Comparison of ENCODE assay signal across 9 mouse cellular contexts in genomic region chr3:88082224-88082618, GRCm38 (mm10). TPM values are rescaled to one million over a fixed set of nuclear protein-coding genes. Genes with fewer than 3 reads are reported as not detected.
DNase-seq lines count a peak whose midpoint lies in the region; ATAC-seq and TF ChIP-seq lines count a peak whose summit lies in the region.
"Had no signal": no experiment of that assay in that cellular context is flagged by ENCODE, and none has a peak within 500 bp of the region (broad histone marks: within the 10 kb centered on the region; RNA-seq: fewer than 3 reads in every experiment).

No protein-coding gene starts in this region.

- ATAC-seq in heart, embryonic 14.5 days (ENCODE audit: insufficient number of reproducible peaks, insufficient read depth, low FRiP score, low read depth): no peak
- no peak for ATAC-seq in hindbrain, embryonic 12.5 days (ENCODE audit: low FRiP score)
- ATAC-seq in midbrain, embryonic 12.5 days (ENCODE audit: low FRiP score, low read depth): no peak

- DNase-seq in heart, adult 9 months (ENCODE audit: low spot score in 2 of 2): no peak
- no peak for DNase-seq in frontal cortex, postnatal 14 days (ENCODE audit: low spot score in 2 of 2)
- DNase-seq in layer of hippocampus, adult 11-12 months (ENCODE audit: low spot score): no peak
- DNase-seq in layer of hippocampus, adult 9-10 months (ENCODE audit: low spot score): no peak

- H3K36me3 ChIP-seq in heart, embryonic 14.5 days (ENCODE audit: control insufficient read depth, insufficient read depth, low read length): peaks cover 32% of the 10 kb centered on the region
- H3K36me3 ChIP-seq in hindbrain, embryonic 12.5 days: peaks cover 3% of the 10 kb centered on the region; the same call in 1 of the 2 replicates
- H3K36me3 ChIP-seq in midbrain, embryonic 12.5 days: 0 out of 2 replicates have a peak, but pooled peaks cover 16% of the 10 kb centered on the region

- H3K4me3 ChIP-seq in heart, embryonic 14.5 days (ENCODE audit: control insufficient read depth in 1 of 2, insufficient read depth in 1 of 2, low read depth in 1 of 2, low read length in 2 of 2): peak overlapping the region; percentile 53 to 65
- peak overlapping the region; percentile 70 for H3K4me3 ChIP-seq in bone marrow, adult 2 months (replicated peaks; ENCODE audit: control insufficient read depth, low read depth, low read length)
- H3K4me3 ChIP-seq in hindbrain, embryonic 12.5 days: peak overlapping the region; percentile 50
- H3K4me3 ChIP-seq in midbrain, embryonic 12.5 days: peak overlapping the region; percentile 52

- TF ChIP-seq CTCF in bone marrow, adult 2 months (IDR thresholded peaks at IDR 0.05; ENCODE audit: control insufficient read depth, insufficient read depth, low read length): no peak

- TF ChIP-seq POLR2A in bone marrow, adult 2 months (IDR thresholded peaks at IDR 0.05; ENCODE audit: borderline replicate concordance, control insufficient read depth, low read depth, low read length): no peak

- H3K4me2 ChIP-seq in heart, embryonic 14.5 days (ENCODE audit: low read length): peak overlapping the region; percentile 70
- H3K4me2 ChIP-seq in hindbrain, embryonic 12.5 days (replicated peaks): peak overlapping the region; percentile 82
- H3K4me2 ChIP-seq in midbrain, embryonic 12.5 days (replicated peaks): peak overlapping the region; percentile 69

- H3K27me3 ChIP-seq in heart, embryonic 14.5 days (ENCODE audit: control insufficient read depth, insufficient read depth, low read length): no peaks in the 10 kb centered on the region
- H3K27me3 ChIP-seq in hindbrain, embryonic 12.5 days: 0 out of 2 replicates have a peak, but pooled peaks cover 3% of the 10 kb centered on the region
- no peaks in the 10 kb centered on the region for H3K27me3 ChIP-seq in midbrain, embryonic 12.5 days

- H3K9me3 ChIP-seq in heart, embryonic 14.5 days (ENCODE audit: control insufficient read depth, low read length): no peaks in the 10 kb centered on the region
- no peaks in the 10 kb centered on the region for H3K9me3 ChIP-seq in hindbrain, embryonic 12.5 days (replicated peaks)
- no peaks in the 10 kb centered on the region for H3K9me3 ChIP-seq in midbrain, embryonic 12.5 days

- peak overlapping the region in 1 of 2 experiments; percentile 63; a peak in 3 of 4 replicates for H3K27ac ChIP-seq in heart, embryonic 14.5 days (replicated peaks in 1 of 2; ENCODE audit: control insufficient read depth in 1 of 2, insufficient read depth in 1 of 2, low read depth in 2 of 2, low read length in 2 of 2)
- no peak overlapping the region for H3K27ac ChIP-seq in bone marrow, adult 2 months (ENCODE audit: control insufficient read depth, insufficient read depth, low read depth, low read length, poor library complexity)
- H3K27ac ChIP-seq in hindbrain, embryonic 12.5 days: no peak overlapping the region
- no peak overlapping the region for H3K27ac ChIP-seq in midbrain, embryonic 12.5 days (replicated peaks)

- H3K4me1 ChIP-seq in heart, embryonic 14.5 days (ENCODE audit: control insufficient read depth in 2 of 2, insufficient read depth in 2 of 2, low read length in 2 of 2): peaks cover 6 to 15% of the 10 kb centered on the region in 2 experiments
- peaks cover 1% of the 10 kb centered on the region; the same call in 1 of the 2 replicates for H3K4me1 ChIP-seq in bone marrow, adult 2 months (ENCODE audit: control insufficient read depth, insufficient read depth, low read length)
- H3K4me1 ChIP-seq in hindbrain, embryonic 12.5 days: peaks cover 13% of the 10 kb centered on the region
- H3K4me1 ChIP-seq in midbrain, embryonic 12.5 days: peaks cover 17% of the 10 kb centered on the region

- 4% methylated on average over 13 of the region's 13 CpGs for WGBS in heart, embryonic 14.5 days
- under 1% methylated on average over 13 of the region's 13 CpGs for WGBS in bone marrow, adult 2 months
- WGBS in hindbrain, embryonic 12.5 days: 2% methylated on average over 13 of the region's 13 CpGs
- 3% methylated on average over 13 of the region's 13 CpGs for WGBS in midbrain, embryonic 12.5 days

- peak overlapping the region; percentile 70 for H3K9ac ChIP-seq in heart, embryonic 14.5 days (ENCODE audit: low read length)
- H3K9ac ChIP-seq in hindbrain, embryonic 12.5 days: peak overlapping the region; percentile 58
- peak overlapping the region; percentile 51 for H3K9ac ChIP-seq in midbrain, embryonic 12.5 days (replicated peaks)

RNA-seq across cellular contexts. Expression of gene Iqgap3, which starts 0.5 kb away (rescaled TPM):
- 22.8 and 26.4 TPM in 2 replicates for polyA plus RNA-seq in heart, embryonic 14.5 days (2014; fragmentation: Nextera tagmentation; extraction: Ambion mirVana)
- polyA plus RNA-seq in bone marrow, adult 2 months (2011; ENCODE audit: insufficient read depth, insufficient read length, low replicate concordance, missing spikeins): 11.5 and 21.5 TPM in 2 replicates
- 14.7 and 14.9 TPM in 2 replicates for polyA plus RNA-seq in hindbrain, embryonic 12.5 days (2016; fragmentation: Nextera tagmentation; extraction: Ambion mirVana)
- polyA plus RNA-seq in midbrain, embryonic 12.5 days (2016; fragmentation: Nextera tagmentation; extraction: Ambion mirVana): 20.7 and 20.8 TPM in 2 replicates

RNA-seq across cellular contexts. Expression of gene Ttc24, which starts 4.1 kb away (rescaled TPM):
- polyA plus RNA-seq in heart, embryonic 14.5 days (2014; fragmentation: Nextera tagmentation; extraction: Ambion mirVana): not detected in 2 replicates
- polyA plus RNA-seq in bone marrow, adult 2 months (2011; ENCODE audit: insufficient read depth, insufficient read length, low replicate concordance, missing spikeins): not detected in 2 replicates
- 0.36 TPM in 1 of 2 replicates, not detected in the other for polyA plus RNA-seq in hindbrain, embryonic 12.5 days (2016; fragmentation: Nextera tagmentation; extraction: Ambion mirVana)
- polyA plus RNA-seq in midbrain, embryonic 12.5 days (2016; fragmentation: Nextera tagmentation; extraction: Ambion mirVana): not detected in 2 replicates
- polyA plus RNA-seq: large intestine, adult 2 months had no signal

RNA-seq across cellular contexts. Expression of gene Naxe, which starts 23.9 kb away (rescaled TPM):
- 161 and 168 TPM in 2 replicates for polyA plus RNA-seq in heart, embryonic 14.5 days (2014; fragmentation: Nextera tagmentation; extraction: Ambion mirVana)
- 17.1 and 54.7 TPM in 2 replicates for polyA plus RNA-seq in bone marrow, adult 2 months (2011; ENCODE audit: insufficient read depth, insufficient read length, low replicate concordance, missing spikeins)
- polyA plus RNA-seq in hindbrain, embryonic 12.5 days (2016; fragmentation: Nextera tagmentation; extraction: Ambion mirVana): 135 and 137 TPM in 2 replicates
- polyA plus RNA-seq in midbrain, embryonic 12.5 days (2016; fragmentation: Nextera tagmentation; extraction: Ambion mirVana): 124 and 128 TPM in 2 replicates

RNA-seq across cellular contexts. Expression of gene Gpatch4, which starts 39.3 kb away (rescaled TPM):
- 14.7 and 16.7 TPM in 2 replicates for polyA plus RNA-seq in heart, embryonic 14.5 days (2014; fragmentation: Nextera tagmentation; extraction: Ambion mirVana)
- 36.2 and 40.5 TPM in 2 replicates for polyA plus RNA-seq in bone marrow, adult 2 months (2011; ENCODE audit: insufficient read depth, insufficient read length, low replicate concordance, missing spikeins)
- 28.0 and 28.3 TPM in 2 replicates for polyA plus RNA-seq in hindbrain, embryonic 12.5 days (2016; fragmentation: Nextera tagmentation; extraction: Ambion mirVana)
- 26.5 and 27.1 TPM in 2 replicates for polyA plus RNA-seq in midbrain, embryonic 12.5 days (2016; fragmentation: Nextera tagmentation; extraction: Ambion mirVana)

RNA-seq across cellular contexts. Expression of gene Hapln2, which starts 54.8 kb away (rescaled TPM):
- polyA plus RNA-seq in heart, embryonic 14.5 days (2014; fragmentation: Nextera tagmentation; extraction: Ambion mirVana): 0.58 TPM in 1 of 2 replicates, not detected in the other
- polyA plus RNA-seq in bone marrow, adult 2 months (2011; ENCODE audit: insufficient read depth, insufficient read length, low replicate concordance, missing spikeins): not detected in 2 replicates
- 0.30 and 0.33 TPM in 2 replicates for polyA plus RNA-seq in hindbrain, embryonic 12.5 days (2016; fragmentation: Nextera tagmentation; extraction: Ambion mirVana)
- 0.13 and 0.43 TPM in 2 replicates for polyA plus RNA-seq in midbrain, embryonic 12.5 days (2016; fragmentation: Nextera tagmentation; extraction: Ambion mirVana)
- polyA plus RNA-seq: large intestine, adult 2 months had no signal
